Mouse (Mus musculus): Measurements from ENCODE around the gene Jag2.

Gene Jag2

DNA sequence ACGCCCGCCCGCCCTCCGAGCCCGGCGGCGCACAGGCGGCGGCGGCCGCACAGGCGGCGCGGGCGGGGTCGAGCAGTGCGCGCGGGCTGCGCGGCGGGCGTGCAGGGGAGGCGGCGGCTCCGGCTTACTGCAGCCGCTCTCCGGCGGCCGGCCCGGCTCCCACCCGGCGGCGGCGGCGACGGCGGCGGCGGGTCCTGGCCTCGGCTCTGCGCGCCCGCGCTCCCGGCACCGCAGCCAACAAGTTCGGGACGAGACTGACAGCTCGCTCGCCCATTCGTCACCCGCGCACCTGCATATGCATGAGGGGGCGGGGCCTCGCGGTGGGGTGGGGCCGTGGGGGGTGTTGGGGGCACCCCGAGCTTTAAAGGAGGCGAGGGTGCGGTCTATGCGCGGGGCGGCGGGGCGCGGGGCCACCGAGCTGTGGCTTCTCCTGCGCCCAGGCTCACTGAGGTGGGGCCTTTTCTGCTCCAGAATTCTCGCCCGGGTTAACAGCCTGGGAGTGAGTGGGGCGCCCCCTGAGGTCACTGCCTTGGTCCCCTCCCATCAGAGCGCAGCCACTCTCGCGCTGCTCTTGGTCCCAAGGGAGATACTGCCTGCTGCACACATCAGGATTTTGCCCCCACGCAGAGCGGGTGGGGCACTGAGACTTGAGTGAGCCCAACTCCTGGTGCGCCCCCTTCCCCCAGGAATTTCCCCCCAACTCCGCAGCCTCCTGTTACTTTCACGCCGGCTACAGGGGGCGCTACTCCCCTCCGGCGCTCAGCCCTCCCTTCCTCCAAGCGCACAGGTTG, at the start of gene Jag2:
Gene Jag2, minus strand, starts transcription at position 215 of the 791 bp plus-strand sequence.
- DNase-seq (ENCODE audit: low spot score): no peak

- no peak for DNase-seq (ENCODE audit: low spot score)
These were observed 47.6 kb upstream of the Jag2 start for GRCm38 (mm10) chr12:112977156-112977555.

DNA sequence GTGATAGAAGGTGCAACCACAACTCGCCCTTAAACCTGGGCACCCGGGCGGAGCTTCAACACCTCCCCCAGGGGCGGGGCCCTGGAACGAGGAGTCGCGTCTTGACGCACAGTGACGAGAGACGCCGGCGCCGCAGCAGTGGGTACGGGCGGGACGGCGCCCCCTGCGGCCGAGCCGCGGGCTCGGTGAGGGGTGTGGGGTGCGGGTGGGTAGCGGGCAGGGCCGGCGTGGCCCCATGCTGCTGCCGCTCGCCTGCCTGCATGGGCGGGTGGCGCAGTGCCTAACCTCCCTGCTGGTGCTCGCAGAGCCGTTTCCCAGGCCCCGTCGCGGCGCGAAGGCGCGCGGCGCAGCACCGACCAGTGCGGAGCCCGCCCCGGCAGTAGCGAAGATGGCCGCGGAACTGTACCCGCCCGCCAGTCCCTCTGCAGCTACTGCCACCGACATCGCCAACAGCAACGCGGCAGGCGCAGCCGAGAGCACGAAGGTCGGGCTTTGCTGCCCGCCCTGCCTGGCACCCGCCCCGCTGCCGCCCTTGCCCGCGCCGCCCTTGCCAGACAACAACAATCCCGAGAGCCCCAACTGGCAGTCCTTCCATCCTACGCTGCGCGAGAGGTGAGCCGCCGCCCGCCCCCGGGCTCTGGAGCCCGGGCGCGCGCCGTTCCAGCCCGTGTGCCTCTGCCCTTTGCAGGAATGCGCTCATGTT, 46.9 kb upstream of the Jag2 start, which contains the start of gene Btbd6:
Gene Btbd6, plus strand, starts transcription at position 112 of the 703 bp plus-strand sequence.
- peak; percentile 63 for DNase-seq (ENCODE audit: low spot score)

GRCm38 (mm10) chr12:112974736-112975135, 45.2 kb upstream of the Jag2 start:
- no peak for DNase-seq (ENCODE audit: low spot score)

DNA sequence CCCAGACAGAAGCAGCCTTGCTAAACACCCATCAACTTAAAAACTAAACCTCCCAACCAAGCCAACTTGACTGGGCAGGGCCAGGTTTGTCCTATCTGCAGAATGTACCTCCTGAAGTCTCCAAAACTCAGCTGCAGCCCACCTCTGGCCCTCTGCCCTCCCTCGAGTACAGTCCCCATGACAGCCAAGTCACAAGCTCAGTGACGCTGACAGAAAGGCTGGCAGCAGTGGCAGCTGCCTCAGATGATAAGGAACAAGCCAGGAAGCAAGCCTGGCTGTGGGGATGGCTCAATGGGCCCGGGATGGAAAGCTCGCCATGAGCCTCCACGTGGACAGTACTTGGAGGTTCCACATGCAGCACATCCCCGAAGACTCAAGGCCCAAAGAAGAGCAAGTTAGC, 40.0 kb upstream of the Jag2 start:
- no peak for DNase-seq (ENCODE audit: low spot score)

GRCm38 (mm10) chr12:112968943-112969342, 39.4 kb upstream of the Jag2 start:
- DNase-seq (ENCODE audit: low spot score): no peak

GRCm38 (mm10) chr12:112965783-112966182, 36.2 kb upstream of the Jag2 start:
- DNase-seq (ENCODE audit: low spot score): no peak

DNA sequence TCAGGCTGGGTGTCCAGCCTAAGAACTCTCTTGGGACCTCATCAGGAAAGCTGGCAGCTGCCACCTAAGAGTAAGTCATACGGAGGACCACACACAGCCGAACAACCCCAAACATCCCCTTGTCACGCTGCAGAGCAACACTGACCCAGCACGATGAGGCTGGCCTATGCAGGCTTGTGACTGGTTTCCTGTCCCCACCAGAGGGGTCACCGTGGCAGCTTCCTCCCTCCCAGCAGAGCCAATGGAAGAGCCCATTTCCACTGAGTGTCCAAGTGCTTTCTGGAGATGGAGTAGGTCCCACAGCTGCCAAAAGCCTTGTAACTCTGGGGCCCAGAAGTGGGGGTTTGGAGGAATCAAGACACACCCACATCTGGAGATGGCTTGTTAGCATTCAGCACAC, 32.3 kb upstream of the Jag2 start:
- no peak for DNase-seq (ENCODE audit: low spot score)

DNA sequence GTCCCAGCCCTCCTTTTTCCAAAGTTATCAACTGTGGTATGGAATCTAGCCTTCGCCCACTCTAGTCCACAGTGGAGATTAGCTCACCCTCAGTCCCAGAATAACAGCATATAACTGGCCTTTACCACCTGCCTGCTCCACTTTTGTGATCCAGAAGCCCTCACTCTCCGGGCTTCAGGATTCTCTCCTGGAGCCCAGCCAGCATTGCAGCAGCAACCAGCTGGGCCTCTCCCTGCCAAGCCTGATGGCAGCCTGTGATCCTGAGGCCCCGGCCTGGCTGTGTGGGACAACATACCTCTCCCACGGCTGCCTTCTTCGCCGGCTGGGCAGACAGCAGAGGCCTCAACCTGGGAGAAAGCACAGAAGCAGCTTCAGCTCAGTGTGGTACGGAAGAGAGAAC, 31.9 kb upstream of the Jag2 start:
- DNase-seq (ENCODE audit: low spot score): no peak

DNA sequence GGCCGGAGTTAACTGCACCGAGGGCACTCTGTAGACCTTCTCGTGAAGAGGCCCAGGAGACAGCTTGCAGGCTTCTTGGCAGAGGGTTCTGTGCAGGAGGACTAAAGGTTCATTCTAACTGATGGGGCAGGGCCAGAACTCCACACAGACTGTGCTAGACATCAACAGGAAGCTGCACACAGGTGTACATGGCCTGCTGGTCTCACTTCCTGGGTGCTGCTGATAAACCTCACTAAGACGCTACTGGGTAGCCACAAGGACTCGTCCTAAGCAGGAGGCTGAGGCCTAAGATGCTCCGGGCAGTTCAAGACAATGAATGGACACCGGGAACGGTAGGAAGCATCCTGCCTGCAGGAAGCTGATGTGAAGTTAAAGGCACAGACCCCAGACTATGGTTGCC, 29.8 kb upstream of the Jag2 start:
- no peak for DNase-seq (ENCODE audit: low spot score)

DNA sequence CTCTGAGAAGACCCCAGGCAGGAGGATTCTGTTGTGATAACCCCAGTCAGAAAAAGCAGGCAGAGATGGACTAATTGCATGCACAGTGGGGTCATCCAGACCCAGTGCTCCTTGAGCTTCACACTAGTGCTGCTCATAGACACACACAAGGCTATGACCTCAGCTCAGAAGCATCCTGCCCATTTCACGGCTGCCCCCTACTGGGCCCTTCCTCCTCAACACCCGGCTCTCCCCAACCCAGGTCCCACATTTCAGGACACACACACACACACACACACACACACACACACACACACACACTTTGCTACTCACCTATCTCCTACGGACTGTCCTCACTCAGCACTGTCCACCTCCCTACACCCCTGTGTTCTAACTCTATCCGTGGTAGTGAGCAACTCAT, 28.7 kb upstream of the Jag2 start:
- DNase-seq (ENCODE audit: low spot score): no peak

- DNase-seq (ENCODE audit: low spot score): no peak
These were observed 26.2 kb upstream of the Jag2 start for GRCm38 (mm10) chr12:112955800-112956199.

GRCm38 (mm10) chr12:112952926-112953565, 23.5 kb upstream of the Jag2 start:
- no peak for DNase-seq (ENCODE audit: low spot score)

GRCm38 (mm10) chr12:112952433-112952832, 22.9 kb upstream of the Jag2 start:
- no peak for DNase-seq (ENCODE audit: low spot score)

GRCm38 (mm10) chr12:112951150-112951842, 21.7 kb upstream of the Jag2 start:
- DNase-seq (ENCODE audit: low spot score): no peak

DNA sequence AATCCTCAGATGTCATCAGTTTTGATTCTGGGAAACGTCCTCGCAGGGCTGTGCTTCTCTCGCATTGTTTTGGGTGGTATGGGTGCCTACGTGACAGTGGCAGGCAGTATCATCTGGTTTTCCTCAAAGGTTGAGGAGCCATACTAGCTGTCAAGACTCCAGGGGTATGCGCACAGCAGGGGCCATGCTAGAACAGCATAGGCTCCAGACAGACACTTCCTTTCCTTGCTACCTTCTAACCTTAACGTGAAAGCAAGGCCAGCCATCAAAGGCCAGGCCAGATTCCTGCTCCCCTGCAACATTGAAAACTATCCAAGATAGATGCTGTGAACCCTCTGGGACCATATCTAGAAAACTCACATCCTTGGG, 21.2 kb upstream of the Jag2 start:
- no peak for DNase-seq (ENCODE audit: low spot score)

GRCm38 (mm10) chr12:112950040-112950760, 20.6 kb upstream of the Jag2 start:
- DNase-seq (ENCODE audit: low spot score): peak; percentile 57

DNA sequence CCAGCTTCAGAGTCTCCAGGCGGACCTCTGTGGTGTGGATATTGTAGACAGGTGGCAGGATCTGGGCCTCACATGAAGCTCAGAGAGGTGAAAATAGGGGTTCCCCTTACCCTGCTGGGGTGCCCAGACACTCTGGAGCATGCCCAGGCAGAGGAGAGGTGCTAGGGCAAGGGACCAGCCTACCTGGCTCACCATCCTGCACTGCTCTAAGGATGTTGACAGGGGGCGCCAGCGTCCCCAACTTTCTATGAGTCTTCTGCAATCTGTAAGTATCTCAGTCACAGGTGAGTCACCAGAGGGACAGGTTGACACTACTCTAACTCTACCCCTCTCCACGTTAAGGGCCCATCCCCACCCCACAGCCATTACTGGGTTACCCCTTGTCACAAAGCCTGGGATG, 17.7 kb upstream of the Jag2 start:
- no peak for DNase-seq (ENCODE audit: low spot score)

- DNase-seq (ENCODE audit: low spot score): no peak
These were observed 14.1 kb upstream of the Jag2 start for GRCm38 (mm10) chr12:112943669-112944068.

DNA sequence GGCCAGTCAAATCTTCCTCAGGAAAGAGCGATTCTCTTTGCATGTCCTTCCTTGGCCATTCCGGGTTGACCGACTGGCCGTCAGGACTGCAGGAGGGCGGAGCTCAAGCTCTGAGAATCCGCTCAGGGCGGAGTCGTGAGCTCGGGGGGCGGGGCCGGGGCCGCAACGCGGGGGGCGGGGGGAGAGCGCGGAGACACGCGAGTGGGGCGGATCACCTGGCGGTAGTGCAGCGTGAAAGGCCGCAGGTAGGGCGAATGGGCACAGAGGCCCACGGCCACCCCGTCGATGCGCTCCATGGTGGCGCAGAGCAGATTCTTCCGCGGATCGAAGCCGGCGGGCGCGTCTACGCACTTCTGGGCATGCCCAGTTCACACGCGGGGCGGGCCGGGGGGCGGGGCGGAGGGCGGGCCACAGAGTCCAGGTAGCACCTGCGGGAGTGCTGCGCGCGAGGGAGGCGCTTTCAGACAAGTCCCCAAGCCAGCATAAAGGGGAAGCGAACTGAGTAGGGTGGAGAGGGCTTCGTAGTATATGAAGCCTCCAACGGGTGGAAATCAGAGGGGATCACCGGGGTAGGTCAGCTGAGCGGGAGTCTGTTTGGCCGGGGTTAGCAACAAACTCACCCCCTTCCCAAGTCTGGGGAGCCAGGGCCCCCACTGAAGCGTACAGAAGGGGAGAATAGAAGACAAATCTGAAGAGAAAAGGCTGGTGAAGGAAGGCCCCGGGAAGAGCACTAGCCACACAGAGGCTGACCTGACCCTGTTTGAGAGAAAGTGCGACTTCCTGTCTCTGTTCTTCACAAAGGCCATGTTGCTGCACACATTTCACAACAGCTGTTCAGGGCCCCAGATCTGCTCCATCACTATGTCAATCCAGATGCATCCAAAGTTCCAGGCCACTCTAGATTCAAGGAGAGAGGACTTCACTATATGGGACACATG, 12.5 kb upstream of the Jag2 start, which contains the start of gene Nudt14:
Gene Nudt14, minus strand, starts transcription at position 349 of the 938 bp plus-strand sequence.
- no peak for DNase-seq (ENCODE audit: low spot score)
